Mouse (Mus musculus) adrenal gland, postnatal 10 days (tissue): ENCODE data around the gene Acy3. TPM values are rescaled to one million over a fixed set of nuclear protein-coding genes. Genes with fewer than 3 reads are reported as not detected.
"Not testable (repeated sequence)": the region's sequence is repeated elsewhere in the genome, so short reads cannot be mapped to it uniquely, and the experiment has no call there.

Experiments used
- DNase-seq: peaks from one replicate; pipeline ENCODE4 v3.0.0; 2021; ENCODE audit warnings: mixed read lengths
- long read RNA-seq, 2 experiments: library from polyadenylated mRNA; stranded (forward); transcript quantifications; one replicate each; pipeline ENCODE4 v2.0.0; 2021
- total RNA-seq, 2 experiments: library from RNA; stranded (reverse); gene quantifications; 2 replicates each; pipeline ENCODE4 v1.2.3; 2021

The Acy3 gene
- total RNA-seq, result 10 to 100 TPM; 32.0 to 33.3 TPM
- long read RNA-seq, experiment 1, transcript Acy3-205 (8 exons, 1,284 nt), result major isoform, 10 of 19 reads
- long read RNA-seq, experiment 1, partial matches to known transcripts, result 4 of 19 reads
- long read RNA-seq, experiment 1, other reads (novel, unspliced or antisense), result 4 of 19 reads
- long read RNA-seq, experiment 2, transcript Acy3-205 (8 exons, 1,284 nt), result major isoform, 13 of 25 reads
- long read RNA-seq, experiment 2, partial matches to known transcripts, result 2 of 25 reads
- long read RNA-seq, experiment 2, other reads (novel, unspliced or antisense), result 6 of 25 reads

DNA sequence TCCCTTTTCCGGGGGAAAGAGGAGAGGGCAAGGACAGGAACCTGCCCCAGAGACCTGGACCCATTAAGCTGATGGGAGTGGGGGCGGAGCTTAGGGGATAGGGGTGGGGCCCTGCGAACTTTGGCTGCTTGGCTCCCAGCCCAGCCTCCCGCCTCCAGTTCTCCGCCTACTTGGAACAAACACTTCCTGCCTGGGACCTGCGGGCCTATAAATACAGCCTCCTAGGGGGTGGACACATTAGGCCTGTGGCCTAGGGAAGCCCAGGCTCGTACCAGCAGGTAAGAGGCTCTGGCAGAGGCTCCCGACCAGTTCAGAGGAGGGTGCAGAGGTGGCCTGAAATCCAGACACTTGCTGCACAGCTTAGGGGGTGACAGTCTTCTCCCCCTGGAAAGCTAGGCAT, at the start of gene Acy3:
TSS of gene Acy3 (plus strand) at position 237 of the 400 bp plus-strand sequence.
- DNase-seq, result peak; percentile 93

GRCm38 (mm10) chr19:3942315-3942714, 44.1 kb upstream of the Acy3 start:
- no peak for DNase-seq

- no peak for DNase-seq
Observed at GRCm38 (mm10) chr19:3942986-3943735, 43.2 kb upstream of the Acy3 start.

DNA sequence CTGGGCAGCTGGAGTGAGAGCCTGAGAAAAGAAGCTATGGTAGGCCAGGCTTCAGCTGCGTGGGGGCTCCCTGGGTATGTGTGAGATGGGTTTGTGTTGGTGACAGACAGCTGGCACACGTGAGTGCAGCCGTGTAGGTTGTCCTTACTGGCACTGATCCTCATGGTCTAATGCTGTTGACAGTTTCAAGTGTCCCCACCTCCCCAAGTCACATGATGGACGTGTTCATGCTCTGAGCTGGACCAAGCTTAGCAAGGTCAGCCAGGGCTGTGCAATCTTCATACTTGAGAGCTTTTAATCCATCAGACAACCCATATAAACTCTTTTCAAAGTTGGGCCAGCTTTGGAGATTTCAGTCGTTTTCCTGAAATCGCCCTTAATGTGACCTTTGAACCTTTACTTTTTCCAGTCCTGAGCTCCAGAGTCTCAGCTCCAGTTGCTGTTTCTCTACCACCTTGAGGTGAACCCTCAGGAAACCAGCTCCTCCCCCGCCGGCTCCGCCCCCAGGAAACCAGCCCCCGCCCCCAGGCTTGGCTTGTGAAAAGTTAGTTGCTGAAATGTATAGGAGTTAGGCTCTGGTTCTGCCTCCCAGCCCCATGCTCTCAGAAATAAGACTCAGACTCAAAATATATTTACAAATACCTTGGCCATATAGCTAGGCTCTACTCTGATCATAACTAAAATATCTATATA, 40.4 kb upstream of the Acy3 start:
- no peak for DNase-seq

GRCm38 (mm10) chr19:3946715-3947114, 39.7 kb upstream of the Acy3 start:
- peak; percentile 81 for DNase-seq

GRCm38 (mm10) chr19:3947813-3948212, 38.6 kb upstream of the Acy3 start:
- no peak for DNase-seq

DNA sequence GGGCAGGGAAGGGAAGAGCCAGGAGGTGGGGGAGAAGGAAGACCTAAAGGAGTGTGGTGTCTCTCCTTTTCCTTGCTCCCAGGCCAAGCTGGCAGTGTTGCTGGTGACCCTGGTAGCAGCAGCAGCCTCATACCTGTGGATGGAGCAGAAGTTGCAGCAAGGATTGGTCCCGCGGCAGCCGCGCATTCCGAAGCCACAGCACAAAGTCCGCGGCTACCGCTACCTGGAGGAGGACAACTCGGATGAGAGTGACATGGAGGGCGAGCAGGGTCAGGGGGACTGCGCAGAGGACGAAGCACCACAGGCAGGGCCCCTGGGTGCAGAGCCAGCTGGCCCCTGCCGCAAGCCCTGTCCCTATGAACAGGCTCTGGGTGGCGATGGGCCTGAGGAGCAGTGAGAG, 37.8 kb upstream of the Acy3 start:
- DNase-seq, result no peak

- no peak for DNase-seq
Observed at GRCm38 (mm10) chr19:3950331-3950730, 36.0 kb upstream of the Acy3 start.

- no peak for DNase-seq
Observed at GRCm38 (mm10) chr19:3951461-3951860, 34.9 kb upstream of the Acy3 start.

- no peak for DNase-seq
Observed at GRCm38 (mm10) chr19:3952099-3952498, 34.3 kb upstream of the Acy3 start.

- no peak for DNase-seq
Observed at GRCm38 (mm10) chr19:3955033-3955432, 31.3 kb upstream of the Acy3 start.

DNA sequence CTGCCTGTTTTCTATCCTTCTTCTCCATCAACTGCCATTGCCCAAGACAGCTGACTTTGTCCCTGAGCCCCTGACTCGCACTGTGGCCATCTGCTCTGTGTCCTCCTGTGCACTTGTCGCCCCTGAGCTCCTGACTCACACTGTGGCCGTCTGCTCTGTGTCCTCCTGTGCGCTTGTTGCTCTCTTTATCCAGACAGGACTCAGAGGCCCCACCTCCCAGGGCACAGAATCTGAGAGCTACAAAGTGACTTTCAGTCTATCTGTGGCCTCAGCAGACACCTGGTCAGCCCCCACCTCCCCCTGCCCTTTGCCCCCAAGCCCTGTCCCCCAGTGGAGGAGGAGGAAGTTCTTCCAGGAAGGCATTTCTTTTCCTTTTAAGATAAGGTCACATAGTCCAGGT, 30.6 kb upstream of the Acy3 start:
- DNase-seq, result no peak

- not testable (repeated sequence) for DNase-seq
Observed at GRCm38 (mm10) chr19:3957296-3958036, 28.9 kb upstream of the Acy3 start.

- DNase-seq, result no peak
Observed at GRCm38 (mm10) chr19:3958470-3958869, 27.9 kb upstream of the Acy3 start, which contains the start of gene Aldh3b3. TSS of gene Aldh3b3 (plus strand) at chr19:3958645.

DNA sequence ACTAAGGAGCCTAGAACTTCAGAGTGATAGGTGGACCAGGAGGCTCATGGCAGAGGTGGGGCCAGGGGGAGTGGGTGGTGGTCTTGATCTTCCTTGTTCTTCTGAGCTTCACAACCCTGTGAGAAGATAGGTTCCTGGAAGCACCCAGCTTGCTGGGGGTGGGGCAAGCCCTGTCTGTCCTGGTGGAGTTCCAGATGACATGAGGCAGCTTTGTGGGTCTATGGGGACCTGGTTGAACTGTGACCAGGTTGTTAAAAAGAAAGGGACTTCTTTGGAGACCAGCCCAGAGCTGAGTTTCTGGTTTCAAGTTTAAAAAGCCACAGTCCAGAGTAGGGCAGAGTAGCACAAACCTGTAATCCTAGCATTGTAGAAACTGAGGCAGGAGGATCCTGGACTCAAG, 27.3 kb upstream of the Acy3 start:
- peak; percentile 57 for DNase-seq

DNA sequence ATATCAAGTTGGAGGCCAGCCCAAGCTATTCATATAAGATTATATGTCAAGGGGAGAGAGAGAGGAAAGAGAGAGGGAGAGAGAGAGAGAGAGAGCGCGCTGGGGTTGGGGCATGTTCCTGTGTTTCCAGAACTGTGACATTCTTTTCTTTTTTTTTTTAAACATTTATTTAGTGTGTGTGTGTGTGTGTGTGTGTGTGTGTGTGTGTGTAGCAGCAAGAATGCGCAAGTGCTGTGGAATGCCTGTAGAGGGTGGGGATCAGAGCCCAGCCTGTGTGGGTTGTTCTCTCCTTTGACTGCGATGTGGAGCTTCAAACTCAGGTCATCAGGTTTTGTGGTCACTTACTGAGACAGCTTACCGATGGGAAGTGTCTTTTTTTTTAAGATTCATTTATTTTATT, 26.2 kb upstream of the Acy3 start:
- no peak for DNase-seq

DNA sequence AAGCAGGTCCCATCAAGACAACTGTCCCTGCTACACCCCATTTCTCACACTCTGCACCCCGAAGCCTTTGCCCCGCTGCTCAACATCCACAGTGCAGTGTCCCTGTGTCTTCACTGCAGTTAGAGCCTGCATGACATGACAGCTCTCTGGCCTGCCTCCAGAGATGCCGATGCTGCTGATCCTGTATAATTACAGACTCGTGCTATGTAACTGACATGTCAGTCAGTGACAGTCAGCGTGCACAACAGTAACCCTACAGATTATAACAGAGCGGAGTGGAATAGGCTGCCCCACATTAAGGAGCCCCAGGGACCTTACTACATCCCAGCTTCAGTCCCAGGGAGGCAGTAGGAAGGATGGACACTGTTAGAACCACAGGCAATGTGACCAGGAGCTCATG, 24.6 kb upstream of the Acy3 start:
- not testable (repeated sequence) for DNase-seq

DNA sequence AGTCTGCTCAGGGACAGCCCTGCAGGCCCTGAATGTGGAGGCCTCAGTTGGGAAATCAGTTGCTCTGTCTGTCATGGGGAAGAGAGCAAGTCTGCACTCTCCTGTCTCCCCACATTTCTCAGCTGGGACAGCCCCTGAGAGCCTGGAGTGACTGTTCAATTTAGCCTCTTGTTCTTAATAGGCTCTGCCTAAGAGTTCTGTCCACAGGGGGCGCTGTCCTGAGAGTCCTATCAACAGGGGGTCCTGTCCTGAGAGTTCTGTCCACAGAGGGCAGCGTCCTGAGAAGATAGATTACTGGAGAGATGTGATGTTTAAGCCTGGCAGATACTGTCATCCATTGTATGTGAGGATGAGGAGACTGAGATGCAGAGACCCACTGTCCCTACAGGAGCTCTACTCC, 23.9 kb upstream of the Acy3 start:
- DNase-seq, result no peak

DNA sequence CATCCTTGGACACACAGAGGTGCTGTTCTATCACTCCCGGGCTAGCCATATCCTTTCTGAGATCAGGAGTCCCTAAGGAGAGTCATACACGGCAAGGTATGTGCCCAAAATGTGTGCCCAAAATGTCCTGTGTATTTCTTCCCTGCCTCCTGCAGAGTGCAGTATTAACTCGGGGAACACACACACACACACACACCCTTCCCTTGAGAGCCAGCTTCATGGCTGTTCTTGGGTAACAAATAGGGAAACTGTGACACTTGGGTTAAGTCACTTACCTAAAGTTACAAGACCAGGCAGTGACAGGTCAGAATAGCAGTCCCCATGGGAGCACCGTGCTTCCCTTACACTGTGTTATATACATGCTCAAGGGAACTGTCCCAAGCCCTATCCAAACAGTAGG, 22.3 kb upstream of the Acy3 start:
- DNase-seq, result no peak

DNA sequence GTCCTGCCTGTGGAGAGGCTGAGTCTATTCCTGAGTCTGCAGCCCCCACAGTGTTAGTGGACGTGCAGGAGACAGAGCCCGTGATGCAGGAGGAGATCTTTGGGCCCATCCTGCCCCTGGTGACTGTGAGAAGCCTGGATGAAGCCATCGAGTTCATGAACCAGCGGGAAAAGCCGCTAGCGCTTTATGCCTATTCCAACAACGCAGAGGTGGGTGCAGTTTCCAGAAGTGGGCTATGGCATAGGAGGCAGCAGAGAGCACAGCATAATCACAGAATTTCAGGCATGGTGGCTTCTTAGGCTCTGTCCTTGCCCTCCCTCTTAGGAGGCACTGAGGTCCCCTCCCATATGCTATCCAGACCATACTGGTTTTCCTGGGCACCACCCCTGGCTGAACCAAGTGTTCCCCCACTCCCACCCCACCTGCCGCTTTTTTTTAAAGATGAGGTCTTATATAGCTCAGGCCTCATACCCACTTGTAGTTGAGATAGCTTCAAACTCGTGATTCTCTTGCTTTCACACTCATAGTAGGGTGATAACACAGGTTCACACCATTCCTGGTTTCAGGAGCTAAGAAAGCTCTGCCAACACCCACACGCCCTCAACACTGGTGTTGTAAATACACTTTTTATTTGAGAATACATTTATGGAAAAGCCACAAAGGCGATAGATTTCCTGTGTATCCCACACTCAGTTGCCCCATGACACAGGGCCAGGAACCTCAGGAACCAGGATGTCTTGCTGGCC, 19.9 kb upstream of the Acy3 start:
- no peak for DNase-seq

- no peak for DNase-seq
Observed at GRCm38 (mm10) chr19:3967258-3967657, 19.1 kb upstream of the Acy3 start.

- no peak for DNase-seq
Observed at GRCm38 (mm10) chr19:3972229-3972628, 14.1 kb upstream of the Acy3 start, which contains the start of gene Aldh3b2. TSS of gene Aldh3b2 (plus strand) at chr19:3972328.
